Mouse (Mus musculus): ENCODE measurements around the gene Gtpbp6. TPM values are rescaled to one million over a fixed set of nuclear protein-coding genes. Genes with fewer than 3 reads are reported as not detected.
"Not testable (repeated sequence)": the region's sequence is repeated elsewhere in the genome, so short reads cannot be mapped to it uniquely, and the experiment has no call there.

Gene Gtpbp6
- total RNA-seq, 2 experiments from 2014 or later = 85.4 to 88.5 TPM

DNA sequence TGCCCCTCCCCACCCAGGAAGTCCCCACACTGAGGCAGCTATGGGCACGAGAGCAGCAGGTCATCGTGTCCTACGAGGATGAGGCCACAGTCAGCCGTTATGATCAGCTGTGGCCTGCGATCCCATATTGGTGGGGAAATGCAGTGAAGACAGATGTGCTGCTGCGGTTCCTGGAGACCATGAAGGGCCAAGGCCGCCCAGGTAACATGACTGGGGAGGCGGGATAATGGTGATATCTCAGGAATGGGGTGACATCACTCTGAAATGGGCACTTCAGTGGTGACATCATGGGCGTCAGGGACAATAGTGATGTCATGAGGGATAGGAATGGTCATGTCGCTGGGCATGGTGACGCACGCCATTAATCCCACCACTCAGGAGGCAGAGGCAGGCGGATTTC lies 5.6 kb downstream of the Gtpbp6 start:
- peak in 1 of 2 experiments; percentile 6 for DNase-seq (ENCODE audit: low spot score in 2 of 2)
- intact Hi-C loops (cut with DNase I) = loop anchor here (10.0 kb wide), 1 partner anchor 1738 kb away; the partner anchor contains the start of gene Gm42517

DNA sequence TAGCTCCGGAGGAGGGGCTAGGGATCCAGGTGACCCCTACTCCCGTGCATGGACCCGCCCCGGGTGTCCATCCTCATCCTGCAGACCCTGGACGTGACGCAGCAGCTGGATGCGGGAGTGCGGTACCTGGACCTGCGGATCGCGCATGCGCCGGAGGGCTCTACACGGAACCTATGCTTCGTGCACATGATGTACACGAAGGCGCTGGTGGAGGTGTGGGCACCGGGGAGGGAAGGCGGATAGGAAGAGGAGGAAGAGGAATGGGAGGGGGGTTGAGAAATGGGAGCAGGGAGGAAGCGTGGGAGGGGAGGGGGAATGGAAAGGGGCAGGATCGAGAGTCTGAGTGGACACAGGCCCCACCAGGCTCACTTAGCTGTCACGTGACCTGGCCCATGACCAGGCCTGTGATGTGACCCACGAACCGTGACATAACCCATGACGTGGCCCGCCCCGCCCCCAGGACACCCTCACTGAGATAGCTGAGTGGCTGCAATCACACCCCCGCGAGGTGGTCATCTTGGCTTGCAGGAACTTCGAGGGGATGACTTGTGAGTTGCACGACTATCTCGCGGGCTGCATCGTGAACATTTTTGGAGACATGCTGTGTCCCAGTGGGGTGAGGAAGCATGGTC lies 6.2 kb downstream of the Gtpbp6 start:
- intact Hi-C loops (cut with DNase I) = loop anchor here (10.0 kb wide), 1 partner anchor 1737 kb away; the partner anchor contains the start of gene Gm42517
- DNase-seq (ENCODE audit: low spot score in 2 of 2) = peak; percentile 80

DNA sequence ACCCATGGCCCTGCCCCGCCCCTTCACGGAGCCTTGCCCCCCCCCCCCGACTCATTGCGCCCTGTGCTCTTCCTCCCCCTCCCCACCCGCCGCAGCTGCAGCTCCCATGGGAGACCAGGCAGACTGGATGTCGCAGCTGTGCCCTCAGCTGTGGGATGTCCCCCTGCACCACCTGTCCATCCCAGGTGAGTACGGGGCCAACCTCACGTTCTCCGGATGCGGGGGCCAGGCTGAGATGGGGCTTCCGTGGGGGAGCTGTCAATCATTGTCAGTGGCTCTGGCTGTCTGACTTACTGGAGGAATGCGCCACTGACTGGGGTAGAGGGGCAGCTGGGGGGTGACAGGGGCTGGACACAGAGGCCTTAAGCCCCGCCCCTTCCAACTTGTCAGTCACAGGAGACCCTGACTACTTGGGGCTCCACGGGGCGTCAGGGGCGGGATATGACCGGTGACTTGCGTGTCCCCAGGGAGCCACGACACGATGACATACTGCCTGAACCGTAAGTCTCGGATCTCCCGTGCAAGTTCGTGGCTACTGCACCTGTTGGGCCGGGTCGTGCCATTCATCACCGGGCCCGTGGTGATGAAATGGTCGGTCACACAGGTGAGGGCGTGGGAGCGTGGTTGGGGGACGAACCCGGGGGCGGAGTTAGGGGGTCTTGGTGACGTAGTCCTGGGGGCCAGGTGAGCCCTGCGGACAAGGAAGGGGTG lies 6.9 kb downstream of the Gtpbp6 start:
- intact Hi-C loops (cut with DNase I) = loop anchor here (10.0 kb wide), 1 partner anchor 1736 kb away; the partner anchor contains the start of gene Gm42517
- peak; percentile 16 to 32 for DNase-seq (ENCODE audit: low spot score in 2 of 2)

DNA sequence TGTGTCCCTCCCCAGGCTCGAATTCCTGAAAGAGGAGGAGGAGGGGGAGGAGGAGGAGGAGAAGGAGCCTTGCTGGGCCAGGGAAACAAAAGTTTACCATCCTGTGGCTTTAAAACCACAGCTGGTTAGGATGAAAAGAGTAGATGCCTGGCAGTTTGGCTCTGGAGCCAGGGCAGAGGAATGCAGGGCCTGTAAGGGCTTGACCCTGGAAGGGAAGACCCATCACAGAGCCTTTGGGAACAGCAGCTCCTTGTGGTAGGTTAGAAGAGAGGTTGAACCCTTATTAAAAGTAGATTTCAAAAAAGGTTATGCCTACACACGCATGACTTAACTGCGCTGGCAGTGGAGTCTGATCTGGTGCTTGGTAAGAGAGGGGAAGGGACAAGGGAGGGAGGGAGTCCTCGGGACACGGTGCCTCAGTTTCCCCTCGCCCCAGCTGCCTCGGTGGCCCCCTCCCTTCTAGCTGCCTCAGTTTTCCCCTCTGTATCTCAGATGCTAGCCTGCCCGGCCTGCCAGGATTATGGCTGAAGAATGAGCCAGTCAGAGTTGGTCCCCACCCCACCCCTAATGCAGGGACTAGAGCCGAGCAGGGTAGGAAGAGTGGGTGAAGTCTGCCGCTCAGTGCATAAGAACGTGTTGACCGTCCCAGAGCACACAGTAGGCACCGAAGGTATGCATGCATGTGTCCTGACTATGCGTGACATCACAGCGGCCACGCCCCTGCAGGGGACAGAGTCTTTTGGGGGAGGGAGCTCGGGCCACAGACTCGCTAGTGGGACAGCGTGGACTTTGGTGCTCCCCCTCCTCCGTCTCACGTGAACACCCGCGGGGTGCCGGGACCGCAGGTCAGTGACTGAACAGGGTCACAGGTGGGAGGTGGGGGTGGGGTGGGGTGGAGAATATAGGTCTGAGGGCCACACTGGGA lies 8.1 kb downstream of the Gtpbp6 start, which contains the start of gene Plcxd1:
TSS of gene Plcxd1 (plus strand) at position 314 of the 925 bp plus-strand sequence.
- DNase-seq (ENCODE audit: low spot score in 2 of 2) = peak in 1 of 2 experiments; percentile 14
- intact Hi-C loops (cut with DNase I) = loop anchor here (10.0 kb wide), 1 partner anchor 1735 kb away; the partner anchor contains the start of gene Gm42517

DNA sequence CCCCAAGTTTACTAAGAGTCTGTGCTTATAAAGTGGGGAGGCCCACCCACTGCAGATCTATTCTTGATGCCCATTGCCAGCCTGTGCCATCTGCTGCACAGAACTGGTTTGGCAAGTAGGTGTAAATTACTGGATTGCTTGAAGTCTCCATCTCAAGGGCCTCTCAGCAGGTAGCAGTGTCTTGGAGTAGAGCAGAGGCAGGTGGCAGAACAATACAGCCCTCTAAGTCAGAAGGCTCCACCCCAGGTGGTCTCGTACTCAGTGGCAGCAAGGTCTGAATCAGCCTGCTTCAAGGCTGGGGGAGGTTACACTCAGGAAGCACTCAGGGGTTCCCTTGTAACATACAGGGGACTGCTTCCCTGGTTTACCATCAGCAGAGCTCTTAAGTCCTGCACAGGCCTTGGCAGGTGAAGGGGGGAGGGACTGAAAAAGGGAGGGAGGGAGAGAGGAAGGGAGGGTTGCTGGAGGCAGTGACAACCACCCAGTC lies 9.0 kb downstream of the Gtpbp6 start:
- DNase-seq (ENCODE audit: low spot score in 2 of 2) = peak; percentile 49 to 62
- intact Hi-C loops (cut with DNase I) = no loop called here

DNA sequence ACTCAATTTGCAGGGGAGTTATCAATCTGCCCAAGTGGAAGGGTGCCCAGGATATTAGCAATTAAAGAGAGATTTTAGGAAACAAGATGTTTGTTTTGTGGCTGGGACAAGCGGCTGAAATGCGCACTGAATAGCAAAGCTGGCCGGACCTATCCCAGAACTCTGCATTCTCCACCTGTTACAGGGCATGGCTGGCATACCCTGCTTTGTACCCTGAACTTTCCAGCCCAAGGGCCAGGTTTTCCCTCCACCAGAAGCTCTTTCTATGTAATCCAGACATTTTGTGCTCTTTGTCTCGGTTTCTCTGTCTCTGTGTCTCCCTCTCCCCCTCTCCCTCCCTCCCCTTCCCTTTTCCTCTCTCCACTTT lies 13.2 kb downstream of the Gtpbp6 start:
- intact Hi-C loops (cut with DNase I) = loop anchor here (1.0 to 2.0 kb wide), 2 partner anchors 12 to 36 kb away; no protein-coding TSS in a partner anchor
- no peak for DNase-seq (ENCODE audit: low spot score in 2 of 2)

DNA sequence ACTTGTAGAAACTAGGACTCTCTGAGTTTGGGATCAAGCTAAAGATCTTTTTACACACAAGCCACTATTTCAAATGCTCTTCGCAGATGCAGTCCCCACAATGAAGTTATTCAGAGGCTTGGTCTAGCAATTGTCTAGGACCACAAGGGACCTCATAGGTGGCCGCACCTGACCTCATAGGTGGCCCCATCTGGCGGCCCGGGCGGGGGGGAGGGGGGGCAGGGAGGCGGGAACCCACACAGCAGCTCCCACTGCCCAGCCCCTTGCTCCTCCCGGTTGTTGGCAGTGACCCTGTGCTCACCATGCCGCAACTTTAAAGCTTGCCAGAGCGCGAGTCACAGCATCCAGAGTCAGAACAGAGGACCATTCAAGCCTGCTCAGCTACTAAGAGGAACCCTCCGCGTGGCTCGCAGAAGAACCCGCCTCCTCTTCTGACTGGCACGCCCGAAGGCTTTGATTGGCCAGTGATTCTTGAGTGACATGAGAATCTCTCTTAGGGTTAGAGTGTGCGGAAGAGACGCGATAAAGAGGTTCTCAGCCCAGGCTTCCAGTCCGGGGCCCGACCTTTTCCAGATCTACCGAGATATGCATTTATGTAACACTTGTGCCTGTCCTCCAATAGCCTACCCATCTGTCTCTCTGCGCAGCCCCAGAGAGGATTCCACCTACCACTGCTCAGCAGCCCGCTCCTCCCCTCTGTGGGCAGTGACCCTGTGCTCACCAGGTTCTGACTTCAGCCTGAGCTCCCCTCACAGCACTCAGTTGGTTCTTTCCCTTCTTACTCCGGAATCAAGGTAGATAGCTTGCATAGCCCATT lies 13.8 kb downstream of the Gtpbp6 start, which contains the start of gene Gm35315:
TSS of gene Gm35315 (minus strand) at position 391 of the 817 bp plus-strand sequence.
- intact Hi-C loops (cut with DNase I) = loop anchor here (2.0 kb wide), 1 partner anchor 35 kb away; no protein-coding TSS in a partner anchor
- peak; percentile 83 to 86 for DNase-seq (ENCODE audit: low spot score in 2 of 2)

DNA sequence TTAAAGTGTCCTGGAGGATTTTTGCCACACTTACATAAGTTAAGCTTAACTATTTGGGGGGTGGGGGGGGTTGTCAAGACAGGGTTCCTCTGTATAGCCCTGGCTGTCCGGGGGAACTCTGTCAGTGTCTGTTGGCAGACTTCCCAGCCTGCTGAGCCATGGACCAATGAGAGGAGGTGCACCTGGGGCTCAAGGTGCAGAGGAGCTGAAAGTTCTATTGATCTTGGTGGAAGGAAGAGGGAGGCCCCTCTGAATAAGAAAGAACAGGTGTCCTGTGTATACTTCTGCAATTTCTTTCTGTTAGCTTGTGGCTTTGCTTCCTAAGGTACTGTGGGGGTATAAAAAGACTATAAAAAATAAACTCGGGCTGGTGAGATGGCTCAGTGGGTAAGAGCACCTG lies 16.5 kb downstream of the Gtpbp6 start:
- DNase-seq (ENCODE audit: low spot score in 2 of 2) = no peak
- intact Hi-C loops (cut with DNase I) = no loop called here

DNA sequence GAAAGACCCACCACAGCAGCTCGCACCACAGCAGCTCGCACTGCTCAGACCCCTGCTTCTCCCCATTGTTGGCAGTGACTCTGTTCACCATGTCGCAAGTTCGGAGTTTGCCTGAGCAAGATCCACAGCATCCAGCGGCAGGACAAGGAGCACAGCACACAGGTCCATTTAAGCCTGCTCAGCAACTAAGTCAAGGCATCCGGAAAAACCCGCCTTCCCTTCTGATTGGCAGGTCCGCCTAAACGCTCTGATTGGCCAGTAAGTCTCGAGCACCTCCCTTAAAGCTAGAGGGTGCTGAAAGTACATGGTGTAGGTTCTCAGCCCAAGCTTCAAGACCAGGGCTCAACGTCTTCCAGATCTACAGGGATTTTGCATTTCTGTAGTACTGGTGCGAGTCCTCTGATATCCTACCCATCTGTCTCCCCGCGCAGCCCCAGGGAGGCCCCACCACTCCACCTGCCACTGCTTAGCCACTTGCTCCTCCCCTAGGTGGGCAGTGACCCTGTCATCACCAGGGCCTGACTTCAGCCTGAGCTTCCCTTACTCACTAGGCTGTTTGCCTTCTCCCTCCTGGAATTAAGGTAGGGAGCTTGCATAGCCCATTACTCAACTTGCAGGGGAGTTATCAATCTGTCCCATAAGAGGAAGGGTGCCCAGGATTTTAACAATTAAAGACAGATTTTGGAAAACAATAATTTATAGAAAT lies 21.7 kb downstream of the Gtpbp6 start:
- no peak for DNase-seq (ENCODE audit: low spot score in 2 of 2)

DNA sequence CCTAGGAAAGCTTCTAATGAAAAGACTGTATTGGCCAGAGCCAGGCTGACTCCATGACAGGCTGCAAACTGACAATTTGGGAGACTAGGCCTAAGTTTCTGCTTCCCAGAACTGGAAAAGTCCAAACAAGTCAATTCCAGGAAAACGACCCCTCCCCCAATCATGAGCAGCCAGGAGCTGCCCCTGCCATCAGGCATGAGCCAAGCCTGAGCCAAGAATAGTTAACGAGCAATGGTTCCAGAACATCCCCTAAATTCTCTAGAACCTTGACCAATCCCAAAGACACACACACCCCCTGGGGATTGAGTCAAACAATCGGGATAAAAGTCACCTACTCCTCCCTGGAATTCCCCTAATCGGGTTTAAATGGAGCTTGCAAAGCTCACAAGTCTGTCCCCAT lies 25.0 kb downstream of the Gtpbp6 start:
- intact Hi-C loops (cut with DNase I) = no loop called here
- no peak for DNase-seq (ENCODE audit: low spot score in 2 of 2)

More for the DNA sequence above, 21.7 kb downstream of the Gtpbp6 start:
- intact Hi-C loops (cut with DNase I) = no loop called here

DNA sequence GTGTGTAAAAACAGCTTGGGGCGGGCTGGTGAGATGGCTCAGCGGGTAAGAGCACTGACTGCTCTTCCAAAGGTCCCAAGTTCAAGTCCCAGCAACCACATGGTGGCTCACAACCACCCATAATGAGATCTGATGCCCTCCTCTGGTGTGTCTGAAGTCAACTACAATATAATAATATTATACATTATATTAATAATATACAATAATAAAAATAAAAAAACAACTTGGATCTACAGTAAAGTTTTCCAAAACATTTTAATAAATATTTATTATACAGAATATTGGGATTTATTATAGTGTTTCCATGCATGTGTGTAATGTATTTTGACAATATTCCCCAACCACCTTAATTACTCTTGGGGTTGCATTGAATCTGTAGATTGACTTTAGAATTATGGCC lies 35.6 kb downstream of the Gtpbp6 start, which contains the start of gene Gm17655:
TSS of gene Gm17655 (minus strand) at position 101 of the 400 bp plus-strand sequence.
- intact Hi-C loops (cut with DNase I); DNase-seq (ENCODE audit: low spot score in 2 of 2): not testable (repeated sequence)

DNA sequence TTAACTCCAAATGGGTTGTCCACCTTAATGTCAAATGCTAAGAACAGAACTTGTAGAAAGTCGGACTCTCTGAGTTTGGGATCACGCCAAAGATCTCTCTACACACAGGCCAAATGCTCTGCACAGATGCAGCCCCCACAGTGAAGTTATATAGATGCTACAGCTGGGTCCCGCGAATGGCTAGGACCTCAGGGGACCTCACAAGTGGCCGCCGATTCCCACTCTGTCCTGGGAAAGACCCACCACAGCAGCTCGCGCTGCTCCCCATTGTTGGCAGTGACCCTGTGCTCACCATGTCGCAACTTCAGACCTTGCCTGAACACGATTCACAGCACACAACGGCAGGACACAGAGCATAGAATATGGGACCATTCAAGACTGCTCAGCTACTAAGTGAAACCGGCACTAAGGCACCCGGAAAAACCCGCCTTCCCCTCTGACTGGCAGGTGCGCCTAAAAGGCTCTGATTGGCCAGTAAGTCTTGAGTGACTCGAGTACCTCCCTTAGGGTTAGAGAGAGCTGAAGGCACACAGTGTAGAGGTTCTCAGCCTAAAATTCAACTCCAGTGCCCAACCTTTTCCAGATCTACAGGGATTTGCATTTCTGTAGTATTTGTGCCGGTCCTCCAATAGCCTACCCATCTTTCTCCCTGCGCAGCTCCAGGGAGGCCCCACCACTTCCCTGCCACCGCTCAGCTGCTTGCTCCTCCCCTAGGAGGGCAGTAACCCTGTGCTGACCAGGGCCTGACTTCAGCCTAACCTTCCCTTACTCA lies 50.2 kb downstream of the Gtpbp6 start:
- intact Hi-C loops (cut with DNase I) = loop anchor here (2.0 kb wide), 1 partner anchor 37 kb away; the partner anchor contains the start of gene Gm35315
- DNase-seq (ENCODE audit: low spot score in 2 of 2) = peak; percentile 80

Other genes starting within 250 kb of the Gtpbp6 start
- gene Gm15446, start 184.8 kb downstream of the Gtpbp6 start, total RNA-seq (2021) = 10 to 100 TPM; 28.0 to 43.1 TPM
- gene Zfp932, start 111.7 kb downstream of the Gtpbp6 start, total RNA-seq (2021) = 10 to 100 TPM; 40.8 to 61.3 TPM
- gene Gm17655, start 35.7 kb downstream of the Gtpbp6 start, total RNA-seq (2021) = 1 to 10 TPM; 7.2 to 7.6 TPM
- gene Gm35315, start 13.8 kb downstream of the Gtpbp6 start, total RNA-seq (2021) = under 1 TPM; 0.48 to 0.72 TPM
- 10 to 100 TPM; 11.1 to 12.0 TPM for gene Plcxd1, start 8.2 kb downstream of the Gtpbp6 start, total RNA-seq (2021)
- 10 to 100 TPM; 15.4 to 18.8 TPM for gene Zfp605, start 1.9 kb upstream of the Gtpbp6 start, total RNA-seq (2021)
- gene Chfr, start 27.6 kb upstream of the Gtpbp6 start, total RNA-seq (2021) = 10 to 100 TPM; 42.5 to 62.2 TPM
- 10 to 100 TPM; 42.0 to 46.7 TPM for gene Golga3, start 68.5 kb upstream of the Gtpbp6 start, total RNA-seq (2021)
- 10 to 100 TPM; 37.1 to 37.2 TPM for gene Ankle2, start 122.8 kb upstream of the Gtpbp6 start, total RNA-seq (2021)
- gene Pgam5, start 161.7 kb upstream of the Gtpbp6 start, total RNA-seq (2021) = 10 to 100 TPM; 61.0 to 68.1 TPM
- gene Pxmp2, start 178.0 kb upstream of the Gtpbp6 start, total RNA-seq (2021) = 1 to 10 TPM; 6.9 to 8.5 TPM
- 1 to 10 TPM; 1.0 to 1.5 TPM for gene Pole, start 178.1 kb upstream of the Gtpbp6 start, total RNA-seq (2021)
- not detected for gene P2rx2, start 235.0 kb upstream of the Gtpbp6 start, total RNA-seq (2021)
- not detected for gene Lrcol1, start 236.5 kb upstream of the Gtpbp6 start, total RNA-seq (2021)

Data from left cerebral cortex, postnatal 36 days (tissue).